Mouse (Mus musculus) spleen, adult 2 months (tissue): Measurements from ENCODE around the gene Per1.

Experiments used
- CTCF ChIP-seq: fragments of 200-500 bp; IDR thresholded peaks from 2 replicates; pipeline ENCODE4 v1.5.1; 2011; ENCODE audit warnings: mild to moderate bottlenecking, inconsistent platforms; ENCODE audit not compliant: insufficient read depth, insufficient read length, insufficient replicate concordance; ENCODE audit errors: extremely low read depth
- POLR2A ChIP-seq: fragments of 200-500 bp; IDR thresholded peaks from 2 replicates; pipeline ENCODE4 v1.6.1; 2011; ENCODE audit warnings: low read depth, low read length, inconsistent platforms

GRCm38 (mm10) chr11:69075764-69076479, 19.1 kb upstream of the Per1 start:
- no peak for TF ChIP-seq POLR2A
- TF ChIP-seq CTCF = no peak
